Mouse (Mus musculus) spleen, adult 12 weeks (tissue): Measurements from ENCODE around the gene Nif3l1.
A peak's percentile ranks its signal among the peaks of the same experiment; 100 is the strongest.

Source experiments
- DNase-seq: peaks from one replicate; pipeline ENCODE4 v3.0.0; 2022; ENCODE audit warnings: low spot score

Gene Nif3l1

GRCm38 (mm10) chr1:58445143-58445722, at the start of gene Nif3l1, which contains the start of gene Ppil3:
Nif3l1 (plus strand) TSS chr1:58445151.
Ppil3 (minus strand) TSS chr1:58445486.
- peak; percentile 62 for DNase-seq

- no peak for DNase-seq
Measured at GRCm38 (mm10) chr1:58395341-58395740, 49.6 kb upstream of the Nif3l1 start.

- DNase-seq: no peak
Measured at GRCm38 (mm10) chr1:58396179-58396578, 48.8 kb upstream of the Nif3l1 start.

- DNase-seq: no peak
Measured at GRCm38 (mm10) chr1:58397731-58398130, 47.2 kb upstream of the Nif3l1 start.

GRCm38 (mm10) chr1:58401396-58401795, 43.6 kb upstream of the Nif3l1 start:
- DNase-seq: no peak

- DNase-seq: no peak
Measured at GRCm38 (mm10) chr1:58403745-58404144, 41.2 kb upstream of the Nif3l1 start.

GRCm38 (mm10) chr1:58407321-58407720, 37.6 kb upstream of the Nif3l1 start:
- DNase-seq: no peak

- no peak for DNase-seq
Measured at GRCm38 (mm10) chr1:58408141-58408540, 36.8 kb upstream of the Nif3l1 start.

- DNase-seq: no peak
Measured at GRCm38 (mm10) chr1:58409553-58410197, 35.3 kb upstream of the Nif3l1 start.

GRCm38 (mm10) chr1:58410198-58410588, 34.8 kb upstream of the Nif3l1 start:
- no peak for DNase-seq

- DNase-seq: no peak
Measured at GRCm38 (mm10) chr1:58410776-58411175, 34.2 kb upstream of the Nif3l1 start.

- DNase-seq: no peak
Measured at GRCm38 (mm10) chr1:58415442-58415841, 29.5 kb upstream of the Nif3l1 start.

- no peak for DNase-seq
Measured at GRCm38 (mm10) chr1:58416048-58416447, 28.9 kb upstream of the Nif3l1 start.

GRCm38 (mm10) chr1:58420032-58420431, 24.9 kb upstream of the Nif3l1 start:
- DNase-seq: no peak

GRCm38 (mm10) chr1:58420961-58421360, 24.0 kb upstream of the Nif3l1 start:
- DNase-seq: no peak

GRCm38 (mm10) chr1:58422879-58423278, 22.1 kb upstream of the Nif3l1 start:
- DNase-seq: peak; percentile 53

GRCm38 (mm10) chr1:58423371-58424248, 21.3 kb upstream of the Nif3l1 start, which contains the start of gene Clk1:
Clk1 (minus strand) TSS chr1:58424066.
- peak; percentile 96 for DNase-seq

- no peak for DNase-seq
Measured at GRCm38 (mm10) chr1:58424551-58424950, 20.4 kb upstream of the Nif3l1 start.

GRCm38 (mm10) chr1:58444691-58445090, 260 bp upstream of the Nif3l1 start:
- DNase-seq: no peak

- DNase-seq: no peak
Measured at GRCm38 (mm10) chr1:58445861-58446260, 910 bp downstream of the Nif3l1 start.

- DNase-seq: no peak
Measured at GRCm38 (mm10) chr1:58447766-58448165, 2.8 kb downstream of the Nif3l1 start.

- DNase-seq: no peak
Measured at GRCm38 (mm10) chr1:58448396-58448795, 3.4 kb downstream of the Nif3l1 start.

GRCm38 (mm10) chr1:58454316-58454715, 9.4 kb downstream of the Nif3l1 start:
- no peak for DNase-seq
